Mouse (Mus musculus): ENCODE results near the gene Fuca2. TPM values are rescaled to one million over a fixed set of nuclear protein-coding genes. Genes with fewer than 3 reads are reported as not detected.
"Not testable (repeated sequence)": the region's sequence is repeated elsewhere in the genome, so short reads cannot be mapped to it uniquely, and the experiment has no call there.

The Fuca2 gene
- polyA plus RNA-seq, 1 experiment: 11.1 TPM

DNA sequence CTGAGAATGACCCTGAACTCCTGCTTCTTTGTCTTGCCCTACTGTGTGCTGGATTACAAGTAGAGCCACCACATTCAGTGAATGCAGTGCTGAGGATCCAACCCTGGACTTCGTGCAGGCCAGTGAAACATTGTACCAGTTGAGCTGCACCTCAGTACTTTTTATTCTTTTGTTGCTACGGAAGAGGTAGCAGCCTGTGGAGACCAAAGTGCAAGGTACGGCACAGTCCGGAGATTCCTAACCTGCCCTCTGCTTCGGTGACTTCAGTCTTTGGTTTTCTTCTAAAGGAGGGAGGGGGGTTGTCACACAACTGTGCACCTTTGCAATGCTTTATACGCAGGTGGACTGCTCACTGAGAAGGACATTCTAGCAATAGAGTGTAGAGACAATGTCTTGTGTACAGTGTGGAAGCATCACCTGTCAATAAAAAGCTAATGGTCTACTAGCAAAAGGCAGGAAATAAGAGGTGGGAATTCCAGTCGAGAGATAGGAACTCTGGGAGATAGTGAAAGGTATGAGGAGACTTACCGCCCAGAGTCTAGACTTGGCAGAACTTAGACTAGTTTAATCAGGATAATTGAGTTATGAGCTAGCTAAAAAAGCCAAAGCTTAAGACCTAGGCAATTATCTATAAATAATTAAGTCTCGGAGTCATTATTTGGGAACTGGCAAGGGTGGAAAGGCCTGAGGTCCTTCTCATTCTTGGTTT is 5.2 kb upstream of the Fuca2 start:
- TF ChIP-seq CTCF (IDR thresholded peaks at IDR 0.05; ENCODE audit: extremely low read depth, insufficient read depth, insufficient read length, insufficient replicate concordance): no peak
- no peak for TF ChIP-seq POLR2A (IDR thresholded peaks at IDR 0.05; ENCODE audit: low read depth, low read length)
- H3K27me3 ChIP-seq (ENCODE audit: control insufficient read depth, insufficient read depth, low read length): no peaks in the 10 kb centered on the region
- 0 out of 2 replicates have a peak, but pooled peaks cover under 1% of the 10 kb centered on the region for H3K4me1 ChIP-seq (ENCODE audit: control insufficient read depth, insufficient read depth, insufficient read length)
- DNase-seq (ENCODE audit: low read depth in 1 of 2, low spot score in 2 of 2): no peak
- H3K27ac ChIP-seq (ENCODE audit: insufficient read depth, low read length): no peak overlapping the region
- H3K36me3 ChIP-seq (ENCODE audit: control insufficient read depth, insufficient read depth, low read length): no peaks in the 10 kb centered on the region
- H3K4me3 ChIP-seq (ENCODE audit: extremely low read depth, insufficient read depth, insufficient read length): no peak overlapping the region
- 93% methylated on average over 9 of the region's 9 CpGs for WGBS

- Histone ChIP-seq H3K36me3 (ENCODE audit: control insufficient read depth, insufficient read depth, low read length) (no peaks in the 10 kb centered on the region), H3K4me1 (ENCODE audit: control insufficient read depth, insufficient read depth, insufficient read length) (peaks cover 6% of the 10 kb centered on the region; the same call in 1 of the 2 replicates), H3K4me3 (ENCODE audit: extremely low read depth, insufficient read depth, insufficient read length) (no peak overlapping the region), H3K27me3 (ENCODE audit: control insufficient read depth, insufficient read depth, low read length) (no peaks in the 10 kb centered on the region), H3K27ac (ENCODE audit: insufficient read depth, low read length) (no peak overlapping the region)
- 89% methylated on average over 3 of the region's 3 CpGs for WGBS
- no peak for DNase-seq (ENCODE audit: low read depth in 1 of 2, low spot score in 2 of 2)
- no peak for TF ChIP-seq CTCF (IDR thresholded peaks at IDR 0.05; ENCODE audit: extremely low read depth, insufficient read depth, insufficient read length, insufficient replicate concordance)
- TF ChIP-seq POLR2A (IDR thresholded peaks at IDR 0.05; ENCODE audit: low read depth, low read length): no peak
These were observed 3.0 kb upstream of the Fuca2 start for GRCm38 (mm10) chr10:13496315-13496714.

- H3K27me3 ChIP-seq (ENCODE audit: control insufficient read depth, insufficient read depth, low read length): no peaks in the 10 kb centered on the region
- H3K4me3 ChIP-seq (ENCODE audit: extremely low read depth, insufficient read depth, insufficient read length): peak overlapping the region; percentile 83
- DNase-seq (ENCODE audit: low read depth in 1 of 2, low spot score in 2 of 2): peak in 1 of 2 experiments; percentile 14
These were observed 1.1 kb downstream of the Fuca2 start for GRCm38 (mm10) chr10:13500473-13500872.

GRCm38 (mm10) chr10:13500938-13501496 is 1.7 kb downstream of the Fuca2 start:
- under 1% methylated on average over 26 of the region's 30 CpGs for WGBS
- H3K36me3 ChIP-seq (ENCODE audit: control insufficient read depth, insufficient read depth, low read length): peaks cover 2% of the 10 kb centered on the region; the same call in 1 of the 2 replicates
- peak; percentile 67 to 78 for DNase-seq (ENCODE audit: low read depth in 1 of 2, low spot score in 2 of 2)
- no peaks in the 10 kb centered on the region for H3K27me3 ChIP-seq (ENCODE audit: control insufficient read depth, insufficient read depth, low read length)
- TF ChIP-seq POLR2A (IDR thresholded peaks at IDR 0.05; ENCODE audit: low read depth, low read length): peak; percentile 29
- no peak for TF ChIP-seq CTCF (IDR thresholded peaks at IDR 0.05; ENCODE audit: extremely low read depth, insufficient read depth, insufficient read length, insufficient replicate concordance)
- H3K4me1 ChIP-seq (ENCODE audit: control insufficient read depth, insufficient read depth, insufficient read length): peaks cover 6% of the 10 kb centered on the region; the same call in 1 of the 2 replicates
- peak overlapping the region; percentile 58 for H3K27ac ChIP-seq (ENCODE audit: insufficient read depth, low read length)
- H3K4me3 ChIP-seq (ENCODE audit: extremely low read depth, insufficient read depth, insufficient read length): peak overlapping the region; percentile 83

More at GRCm38 (mm10) chr10:13500473-13500872, 1.1 kb downstream of the Fuca2 start:
- 19% methylated on average over 9 of the region's 9 CpGs for WGBS
- Histone ChIP-seq H3K4me1 (ENCODE audit: control insufficient read depth, insufficient read depth, insufficient read length) (peaks cover 6% of the 10 kb centered on the region; the same call in 1 of the 2 replicates), H3K36me3 (ENCODE audit: control insufficient read depth, insufficient read depth, low read length) (peaks cover 2% of the 10 kb centered on the region; the same call in 1 of the 2 replicates), H3K27ac (ENCODE audit: insufficient read depth, low read length) (peak overlapping the region; percentile 49)
- TF ChIP-seq POLR2A (IDR thresholded peaks at IDR 0.05; ENCODE audit: low read depth, low read length) (no peak), CTCF (IDR thresholded peaks at IDR 0.05; ENCODE audit: extremely low read depth, insufficient read depth, insufficient read length, insufficient replicate concordance) (no peak)

DNA sequence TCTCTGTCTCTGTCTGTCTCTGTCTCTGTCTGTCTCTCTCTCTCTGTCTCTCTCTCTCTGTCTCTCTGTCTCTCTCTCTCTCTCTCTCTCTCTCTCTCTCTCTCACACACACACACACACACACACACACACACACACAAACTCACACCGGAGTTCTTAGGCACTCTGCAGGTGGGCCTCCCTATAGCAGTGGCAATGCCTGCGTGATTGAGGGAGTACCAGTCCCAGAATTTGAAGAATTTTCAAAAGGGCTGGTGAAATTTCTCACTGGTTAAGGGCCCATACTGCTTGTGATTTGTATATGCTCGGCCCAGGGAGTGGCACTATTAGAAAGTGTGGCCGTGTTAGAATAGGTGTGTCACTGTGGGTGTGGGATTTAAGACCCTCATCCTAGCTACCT is 2.2 kb downstream of the Fuca2 start:
- H3K27ac ChIP-seq (ENCODE audit: insufficient read depth, low read length); H3K36me3 ChIP-seq (ENCODE audit: control insufficient read depth, insufficient read depth, low read length); H3K27me3 ChIP-seq (ENCODE audit: control insufficient read depth, insufficient read depth, low read length); DNase-seq (ENCODE audit: low read depth in 1 of 2, low spot score in 2 of 2); H3K4me1 ChIP-seq (ENCODE audit: control insufficient read depth, insufficient read depth, insufficient read length): not testable (repeated sequence)
- peak overlapping the region; percentile 83; the same call in 1 of the 2 replicates for H3K4me3 ChIP-seq (ENCODE audit: extremely low read depth, insufficient read depth, insufficient read length)
- WGBS: 54% methylated on average over 4 of the region's 4 CpGs

- H3K36me3 ChIP-seq (ENCODE audit: control insufficient read depth, insufficient read depth, low read length): peaks cover 2% of the 10 kb centered on the region; the same call in 1 of the 2 replicates
- DNase-seq (ENCODE audit: low read depth in 1 of 2, low spot score in 2 of 2): no peak
- H3K27me3 ChIP-seq (ENCODE audit: control insufficient read depth, insufficient read depth, low read length): no peaks in the 10 kb centered on the region
- TF ChIP-seq POLR2A (IDR thresholded peaks at IDR 0.05; ENCODE audit: low read depth, low read length): no peak
- TF ChIP-seq CTCF (IDR thresholded peaks at IDR 0.05; ENCODE audit: extremely low read depth, insufficient read depth, insufficient read length, insufficient replicate concordance): no peak
- H3K4me3 ChIP-seq (ENCODE audit: extremely low read depth, insufficient read depth, insufficient read length): no peak overlapping the region
- H3K27ac ChIP-seq (ENCODE audit: insufficient read depth, low read length): no peak overlapping the region
- H3K4me1 ChIP-seq (ENCODE audit: control insufficient read depth, insufficient read depth, insufficient read length): peaks cover 6% of the 10 kb centered on the region; the same call in 1 of the 2 replicates
- 82% methylated on average over 8 of the region's 8 CpGs for WGBS
These were observed 3.0 kb downstream of the Fuca2 start for GRCm38 (mm10) chr10:13502371-13502770.

DNA sequence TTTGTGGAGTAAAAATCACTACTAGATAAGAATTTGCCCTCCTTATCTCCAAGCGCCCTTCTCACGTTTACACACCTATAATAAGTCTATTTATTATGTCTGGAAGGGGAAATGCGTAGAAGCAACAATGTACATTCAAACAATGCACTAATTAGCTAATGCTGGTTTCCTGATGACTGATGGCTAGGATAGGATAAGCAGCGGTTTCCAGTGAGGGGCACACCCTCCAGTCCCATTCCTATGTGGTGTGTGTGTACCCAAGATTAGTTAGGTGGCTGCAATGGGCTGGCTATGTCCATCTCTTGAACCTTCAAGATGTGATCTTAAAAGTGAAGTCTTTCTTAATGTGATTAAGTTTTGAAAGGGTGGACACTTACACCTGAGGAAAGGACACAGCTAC is 22.5 kb downstream of the Fuca2 start:
- Histone ChIP-seq H3K27me3 (ENCODE audit: control insufficient read depth, insufficient read depth, low read length) (no peaks in the 10 kb centered on the region), H3K27ac (ENCODE audit: insufficient read depth, low read length) (no peak overlapping the region), H3K36me3 (ENCODE audit: control insufficient read depth, insufficient read depth, low read length) (peaks cover 3% of the 10 kb centered on the region; the same call in 1 of the 2 replicates), H3K4me3 (ENCODE audit: extremely low read depth, insufficient read depth, insufficient read length) (no peak overlapping the region), H3K4me1 (ENCODE audit: control insufficient read depth, insufficient read depth, insufficient read length) (no peaks in the 10 kb centered on the region)
- 83% methylated on average over 4 of the region's 4 CpGs for WGBS
- DNase-seq (ENCODE audit: low read depth in 1 of 2, low spot score in 2 of 2): no peak
- TF ChIP-seq CTCF (IDR thresholded peaks at IDR 0.05; ENCODE audit: extremely low read depth, insufficient read depth, insufficient read length, insufficient replicate concordance) (no peak), POLR2A (IDR thresholded peaks at IDR 0.05; ENCODE audit: low read depth, low read length) (no peak)
